Mouse (Mus musculus) brain, embryonic 14.5 days (tissue): Measurements from ENCODE around the gene Inca1.

Source experiments
- CTCF ChIP-seq: fragments of 200-500 bp; IDR thresholded peaks from 2 replicates; pipeline ENCODE4 v1.5.1; 2012; ENCODE audit warnings: inconsistent platforms, mild to moderate bottlenecking, moderate library complexity, borderline replicate concordance; ENCODE audit not compliant: insufficient read depth, insufficient read length; ENCODE audit errors: extremely low read depth
- POLR2A ChIP-seq: fragments of 200-500 bp; IDR thresholded peaks from 2 replicates; pipeline ENCODE4 v1.6.1; 2012; ENCODE audit warnings: mild to moderate bottlenecking, inconsistent platforms, borderline replicate concordance; ENCODE audit not compliant: poor library complexity, insufficient read depth, insufficient read length, severe bottlenecking; ENCODE audit errors: extremely low read depth

DNA sequence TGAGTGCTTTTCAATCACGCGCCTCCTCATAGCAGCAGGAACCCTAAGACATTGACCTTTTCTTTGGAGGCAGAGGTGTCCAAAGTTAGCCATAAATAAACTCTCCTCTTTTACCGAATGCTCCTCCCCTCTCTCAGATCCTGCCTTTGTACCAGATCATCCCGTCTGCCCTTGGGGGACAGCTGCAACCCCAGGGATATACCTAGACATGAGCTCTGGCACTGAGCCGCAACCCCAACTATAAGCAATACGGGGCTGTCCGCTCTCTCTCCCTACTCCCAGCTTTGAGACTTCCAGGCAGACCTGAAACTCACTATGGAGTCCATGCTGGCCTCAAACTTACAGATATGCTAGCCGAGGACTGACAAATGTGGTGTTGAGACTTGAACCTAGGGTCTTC is 33.3 kb downstream of the Inca1 start:
- TF ChIP-seq CTCF = no peak
- TF ChIP-seq POLR2A = no peak
